Mouse (Mus musculus) ES-CJ7 (cell line): Measurements from ENCODE around the gene Scd3.
"Not testable (repeated sequence)": the region's sequence is repeated elsewhere in the genome, so short reads cannot be mapped to it uniquely, and the experiment has no call there.

Experiments
- DNase-seq: peaks from one replicate; pipeline ENCODE4 v3.0.0; 2011; ENCODE audit warnings: low read depth, low spot score

Gene Scd3

GRCm38 (mm10) chr19:44267499-44268002 is 64.5 kb downstream of the Scd3 start:
- no peak for DNase-seq

GRCm38 (mm10) chr19:44273711-44274110 is 70.6 kb downstream of the Scd3 start:
- DNase-seq, result no peak

GRCm38 (mm10) chr19:44274452-44274851 is 71.4 kb downstream of the Scd3 start:
- DNase-seq, result no peak

GRCm38 (mm10) chr19:44275418-44275817 is 72.3 kb downstream of the Scd3 start:
- no peak for DNase-seq

GRCm38 (mm10) chr19:44276861-44277260 is 73.8 kb downstream of the Scd3 start:
- no peak for DNase-seq

- DNase-seq, result no peak
Measured at GRCm38 (mm10) chr19:44277931-44278330, 74.9 kb downstream of the Scd3 start.

GRCm38 (mm10) chr19:44280755-44281154 is 77.7 kb downstream of the Scd3 start:
- DNase-seq, result peak; percentile 97

- not testable (repeated sequence) for DNase-seq
Measured at GRCm38 (mm10) chr19:44281825-44282447, 78.9 kb downstream of the Scd3 start.

GRCm38 (mm10) chr19:44282534-44283156 is 79.6 kb downstream of the Scd3 start:
- DNase-seq, result peak; percentile 95

GRCm38 (mm10) chr19:44283157-44284024 is 80.3 kb downstream of the Scd3 start:
- no peak for DNase-seq

- peak; percentile 99 for DNase-seq
Measured at GRCm38 (mm10) chr19:44284025-44284695, 81.1 kb downstream of the Scd3 start.

- peak; percentile 73 for DNase-seq
Measured at GRCm38 (mm10) chr19:44284723-44285122, 81.7 kb downstream of the Scd3 start.

- no peak for DNase-seq
Measured at GRCm38 (mm10) chr19:44285554-44285953, 82.5 kb downstream of the Scd3 start.

- DNase-seq, result no peak
Measured at GRCm38 (mm10) chr19:44286109-44286508, 83.0 kb downstream of the Scd3 start.

GRCm38 (mm10) chr19:44287415-44288110 is 84.5 kb downstream of the Scd3 start:
- no peak for DNase-seq

GRCm38 (mm10) chr19:44292083-44292482 is 89.0 kb downstream of the Scd3 start:
- DNase-seq, result no peak

GRCm38 (mm10) chr19:44292483-44292882 is 89.4 kb downstream of the Scd3 start:
- no peak for DNase-seq

GRCm38 (mm10) chr19:44292941-44293768 is 90.1 kb downstream of the Scd3 start, which contains the start of gene Scd2:
Scd2 (plus strand) TSS chr19:44293674.
- DNase-seq, result peak; percentile 82
